Mouse (Mus musculus) splenic B cell, adult 2 months (primary cell): ENCODE results near the gene Stk10.

ENCODE experiments used
- DNase-seq: peaks from one replicate; pipeline ENCODE4 v3.0.0-alpha.2; 2011; ENCODE audit warnings: low read depth, low spot score
- H3K27me3 ChIP-seq: 2 replicates; pipeline ENCODE4 v1.6.1; 2012; ENCODE audit warnings: mild to moderate bottlenecking, low read length, moderate library complexity, mixed read lengths; ENCODE audit not compliant: control insufficient read depth, poor library complexity, insufficient read depth, severe bottlenecking
- H3K36me3 ChIP-seq: 2 replicates; pipeline ENCODE4 v1.6.1; 2012; ENCODE audit warnings: mild to moderate bottlenecking, low read length, moderate library complexity, mixed read lengths; ENCODE audit not compliant: control insufficient read depth, poor library complexity, insufficient read depth, severe bottlenecking

Stk10 gene

GRCm38 (mm10) chr11:32585996-32586395, 52.9 kb downstream of the Stk10 start:
- Histone ChIP-seq H3K36me3 (peaks cover 6% of the 10 kb centered on the region), H3K27me3 (no peaks in the 10 kb centered on the region)
- peak; percentile 53 for DNase-seq

GRCm38 (mm10) chr11:32587191-32588089, 54.3 kb downstream of the Stk10 start:
- DNase-seq = peak; percentile 67
- Histone ChIP-seq H3K36me3 (peaks cover 5% of the 10 kb centered on the region), H3K27me3 (no peaks in the 10 kb centered on the region)

DNA sequence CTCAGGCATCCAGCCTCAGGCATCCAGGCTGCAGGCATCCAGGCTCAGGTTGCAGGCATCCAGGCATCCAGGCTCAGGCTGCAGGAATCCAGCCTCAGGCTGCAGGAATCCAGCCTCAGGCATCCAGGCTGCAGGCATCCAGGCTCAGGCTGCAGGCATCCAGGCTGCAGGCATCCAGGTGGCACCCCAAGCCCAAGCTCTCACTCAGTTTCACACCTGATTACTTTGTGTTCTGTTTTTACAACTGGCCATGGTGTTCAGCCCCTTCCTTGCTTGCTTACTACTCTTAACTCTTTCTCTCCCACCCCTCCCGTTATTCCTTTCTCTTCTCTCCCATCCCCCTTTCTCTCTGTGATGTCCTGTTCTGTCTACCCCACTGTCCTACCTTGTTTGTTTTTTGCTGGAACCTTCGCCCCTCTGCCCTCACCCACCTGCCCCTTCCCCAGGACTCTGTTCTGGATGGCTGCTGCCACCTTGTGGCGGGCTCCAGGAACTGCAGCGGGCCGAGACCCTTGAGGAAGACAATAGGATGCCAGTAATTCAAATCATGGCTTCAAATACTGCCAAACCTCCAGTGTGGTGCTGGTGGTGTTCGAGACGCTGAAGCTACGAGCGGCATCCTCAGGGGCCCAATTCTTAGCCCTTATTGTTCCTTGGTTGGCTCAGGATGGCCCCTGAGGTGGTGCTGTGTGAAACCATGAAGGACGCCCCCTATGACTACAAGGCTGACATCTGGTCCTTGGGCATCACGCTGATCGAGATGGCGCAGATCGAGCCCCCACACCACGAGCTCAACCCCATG, 55.2 kb downstream of the Stk10 start:
- Histone ChIP-seq H3K36me3 (peaks cover 4% of the 10 kb centered on the region), H3K27me3 (no peaks in the 10 kb centered on the region)
- peak; percentile 77 for DNase-seq

DNA sequence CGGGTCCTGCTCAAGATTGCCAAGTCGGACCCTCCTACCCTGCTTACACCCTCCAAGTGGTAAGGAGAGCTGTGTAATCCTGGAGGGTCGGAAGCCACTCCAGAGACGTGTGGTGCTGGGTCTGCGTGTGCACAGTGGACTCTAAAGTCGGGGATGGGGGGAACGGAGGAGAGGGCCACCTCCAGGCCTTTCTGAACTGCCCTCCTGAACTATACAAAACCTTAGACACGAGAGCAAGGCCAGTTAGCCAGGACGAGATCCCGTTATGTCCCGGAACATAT, 55.7 kb downstream of the Stk10 start:
- no peaks in the 10 kb centered on the region for H3K27me3 ChIP-seq
- DNase-seq = no peak

DNA sequence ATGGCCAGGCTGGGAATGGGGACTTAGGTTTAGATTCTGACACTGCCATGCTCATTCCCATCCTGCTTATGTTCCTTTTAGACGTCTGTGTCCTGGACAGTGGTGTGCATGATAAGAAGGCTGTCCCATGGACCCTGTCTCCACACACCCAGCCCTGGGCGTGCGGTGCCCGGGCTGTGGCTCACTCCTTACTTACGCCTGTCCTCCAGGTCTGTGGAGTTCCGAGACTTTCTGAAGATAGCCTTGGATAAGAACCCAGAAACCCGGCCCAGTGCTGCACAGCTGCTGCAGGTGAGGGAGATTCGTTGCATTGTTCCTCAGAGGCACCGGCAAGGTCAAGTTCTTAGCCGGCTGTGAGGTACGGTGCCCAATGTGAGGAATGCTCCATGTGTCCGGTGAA, 56.1 kb downstream of the Stk10 start:
- peaks cover 7% of the 10 kb centered on the region for H3K36me3 ChIP-seq
- no peak for DNase-seq
- H3K27me3 ChIP-seq = no peaks in the 10 kb centered on the region

More for the DNA sequence above, 55.7 kb downstream of the Stk10 start:
- H3K36me3 ChIP-seq = peaks cover 4% of the 10 kb centered on the region

DNA sequence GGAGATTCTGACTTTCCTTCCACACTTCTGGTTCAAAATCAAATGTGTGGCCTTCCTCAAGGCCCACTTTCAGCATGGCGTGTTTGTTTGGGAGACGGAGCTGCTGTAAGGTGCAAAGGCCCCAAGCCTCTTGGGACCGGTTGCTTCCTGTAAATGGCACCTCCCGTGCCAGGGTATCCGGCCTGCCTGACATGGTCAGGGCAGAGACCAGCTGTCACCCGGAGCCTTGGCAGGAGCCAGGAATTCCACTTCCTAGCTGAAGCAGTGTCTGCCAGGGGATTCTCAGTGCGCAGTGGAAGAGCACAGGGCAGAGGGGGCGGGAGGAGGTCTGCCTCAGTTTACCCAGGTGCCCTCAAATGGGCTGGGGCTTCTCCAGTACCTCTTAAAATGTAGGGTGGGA, 56.7 kb downstream of the Stk10 start:
- peaks cover 7% of the 10 kb centered on the region for H3K36me3 ChIP-seq
- DNase-seq = no peak
- no peaks in the 10 kb centered on the region for H3K27me3 ChIP-seq

DNA sequence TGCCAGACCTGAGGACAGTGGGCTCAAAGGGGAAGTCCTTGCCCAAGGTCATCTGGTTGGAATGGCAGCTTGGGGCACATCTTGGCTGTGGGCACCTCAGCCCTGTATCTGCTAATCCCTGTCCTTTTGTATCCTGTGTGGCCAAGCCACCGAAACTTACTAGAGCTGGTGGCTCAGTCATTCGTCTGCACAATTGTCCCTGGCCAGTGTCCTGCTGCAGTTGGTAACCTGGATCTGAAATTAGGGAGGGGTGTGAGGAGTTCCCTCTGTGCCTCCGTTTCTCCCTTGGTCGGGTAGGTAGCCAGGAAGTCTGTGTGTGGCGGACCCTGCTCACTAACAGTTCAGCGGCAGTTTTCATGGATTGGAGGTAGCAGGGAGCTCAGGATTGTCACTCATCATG, 57.1 kb downstream of the Stk10 start:
- Histone ChIP-seq H3K27me3 (no peaks in the 10 kb centered on the region), H3K36me3 (peaks cover 9% of the 10 kb centered on the region)
- DNase-seq = no peak

DNA sequence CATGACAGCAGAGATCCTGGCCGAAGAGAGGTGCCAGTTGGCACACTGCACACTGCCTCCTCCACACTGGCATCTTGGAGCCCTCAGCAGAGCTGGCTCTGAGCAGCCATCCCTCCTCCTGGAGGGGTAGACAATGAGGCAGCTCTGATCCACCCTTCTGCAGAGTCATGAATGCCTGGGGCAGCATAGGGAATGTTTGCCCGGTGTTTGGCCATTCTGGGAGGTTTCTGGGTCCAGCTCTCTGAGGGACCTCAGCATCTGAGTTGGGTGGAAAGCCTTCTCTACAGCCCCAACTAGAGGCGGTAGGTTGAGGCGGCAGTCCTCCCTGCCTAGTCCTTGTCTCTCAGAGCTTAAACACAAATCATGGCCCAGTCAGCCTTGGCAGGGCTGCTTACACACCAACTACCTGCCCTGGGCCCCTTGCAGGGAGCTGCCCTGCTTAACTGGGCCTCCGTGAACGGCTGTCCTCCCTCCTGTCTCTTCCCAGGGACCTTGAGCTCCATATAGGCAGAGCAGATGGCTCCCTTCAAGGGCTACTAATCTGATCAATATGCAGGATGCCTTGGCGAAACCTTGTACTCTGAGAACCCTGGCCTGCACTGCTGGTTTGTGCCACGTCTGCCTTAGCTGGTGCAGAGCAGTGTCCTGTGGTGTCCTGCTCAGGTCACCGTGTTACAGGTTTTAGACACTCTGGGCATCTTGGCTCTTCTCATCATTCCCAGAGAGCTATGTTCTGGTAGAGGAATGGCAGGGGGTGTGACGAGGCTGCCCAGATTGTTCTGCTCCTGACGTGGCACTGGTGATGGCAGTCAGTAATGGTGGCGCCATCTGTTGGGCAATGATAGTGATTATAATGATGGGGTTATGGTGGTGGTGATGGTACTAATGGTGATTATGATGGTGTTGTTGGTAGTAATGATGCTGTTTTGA, 59.1 kb downstream of the Stk10 start:
- Histone ChIP-seq H3K36me3 (peaks cover 12% of the 10 kb centered on the region), H3K27me3 (no peaks in the 10 kb centered on the region)
- peak; percentile 73 for DNase-seq

GRCm38 (mm10) chr11:32593081-32593480, 60.0 kb downstream of the Stk10 start:
- Histone ChIP-seq H3K36me3 (peaks cover 13% of the 10 kb centered on the region), H3K27me3 (no peaks in the 10 kb centered on the region)
- DNase-seq = no peak

GRCm38 (mm10) chr11:32594122-32594521, 61.0 kb downstream of the Stk10 start:
- Histone ChIP-seq H3K36me3 (peaks cover 22% of the 10 kb centered on the region), H3K27me3 (no peaks in the 10 kb centered on the region)
- DNase-seq = no peak

DNA sequence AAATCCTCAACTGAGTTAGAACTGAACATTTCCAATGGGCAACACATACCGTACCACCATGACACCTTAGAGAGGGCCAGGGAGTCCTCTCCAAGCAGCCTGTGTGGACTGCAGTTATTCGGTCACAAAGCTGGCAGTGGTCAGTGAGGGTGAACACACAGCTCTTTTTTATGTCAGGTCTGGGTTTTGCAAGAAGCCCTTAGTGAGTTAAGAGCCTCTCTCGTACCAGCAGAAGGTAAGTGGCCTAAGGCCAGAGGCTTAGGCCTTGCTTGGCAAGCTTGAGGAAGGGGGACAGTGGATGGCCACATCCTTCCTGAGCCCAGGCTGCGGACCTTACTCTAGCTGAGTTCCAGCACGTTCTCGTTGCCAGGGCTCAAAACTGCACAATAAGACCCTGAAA, 67.3 kb downstream of the Stk10 start:
- Histone ChIP-seq H3K36me3 (peaks cover 35% of the 10 kb centered on the region), H3K27me3 (no peaks in the 10 kb centered on the region)
- DNase-seq = no peak

- no peak for DNase-seq
- H3K36me3 ChIP-seq = peaks cover 39% of the 10 kb centered on the region
- H3K27me3 ChIP-seq = no peaks in the 10 kb centered on the region
Measured at GRCm38 (mm10) chr11:32601528-32602323, 68.6 kb downstream of the Stk10 start.

DNA sequence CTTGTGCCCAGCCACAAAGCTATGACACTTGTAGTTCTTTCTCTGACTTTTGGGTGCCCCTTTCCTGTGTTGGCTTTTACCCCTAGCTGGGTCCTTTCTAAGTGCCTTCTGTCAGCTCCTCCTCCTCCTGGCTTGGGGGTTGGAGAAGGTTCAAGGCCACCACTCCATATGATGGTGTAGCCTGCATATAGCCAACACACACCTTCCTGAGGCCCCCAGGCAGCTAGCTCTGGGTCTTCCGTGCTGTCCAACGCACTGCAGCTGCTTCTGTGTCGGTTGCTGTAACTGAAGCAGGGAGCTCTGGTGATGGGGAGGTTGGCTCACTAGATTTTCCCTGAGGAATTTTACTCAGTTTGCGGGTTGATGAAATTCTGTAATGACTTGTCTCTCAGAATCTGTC, 71.6 kb downstream of the Stk10 start:
- H3K36me3 ChIP-seq = peaks cover 23% of the 10 kb centered on the region
- DNase-seq = no peak
- no peaks in the 10 kb centered on the region for H3K27me3 ChIP-seq
